Mouse (Mus musculus) layer of hippocampus, adult 2 months (tissue): ENCODE measurements around the gene Zbtb20. TPM values are rescaled to one million over a fixed set of nuclear protein-coding genes. Genes with fewer than 3 reads are reported as not detected.
"Not testable (repeated sequence)": the region's sequence is repeated elsewhere in the genome, so short reads cannot be mapped to it uniquely, and the experiment has no call there.

ENCODE experiments used
- DNase-seq, 2 experiments: peaks; one replicate each; pipeline ENCODE4 v3.0.0; 2022; ENCODE audit warnings: low spot score in 2 of 2
- H3K27ac ChIP-seq: fragments of 200-600 bp; 2 replicates; pipeline ENCODE4 v1.8.1; 2022
- H3K4me3 ChIP-seq: fragments of 200-600 bp; 2 replicates; pipeline ENCODE4 v1.8.1; 2022; ENCODE audit warnings: mild to moderate bottlenecking
- CTCF ChIP-seq: fragments of 200-600 bp; conservative IDR thresholded peaks from 2 replicates; pipeline ENCODE4 v1.8.1; 2022; ENCODE audit warnings: antibody characterized with exemption, mild to moderate bottlenecking, moderate library complexity
- total RNA-seq, 2 experiments: library from RNA; stranded (reverse); gene quantifications; 2 replicates each; pipeline ENCODE4 v1.2.3; 2021

Gene Zbtb20
- total RNA-seq, 2 experiments from 2014 or later, result 335 to 353 TPM

DNA sequence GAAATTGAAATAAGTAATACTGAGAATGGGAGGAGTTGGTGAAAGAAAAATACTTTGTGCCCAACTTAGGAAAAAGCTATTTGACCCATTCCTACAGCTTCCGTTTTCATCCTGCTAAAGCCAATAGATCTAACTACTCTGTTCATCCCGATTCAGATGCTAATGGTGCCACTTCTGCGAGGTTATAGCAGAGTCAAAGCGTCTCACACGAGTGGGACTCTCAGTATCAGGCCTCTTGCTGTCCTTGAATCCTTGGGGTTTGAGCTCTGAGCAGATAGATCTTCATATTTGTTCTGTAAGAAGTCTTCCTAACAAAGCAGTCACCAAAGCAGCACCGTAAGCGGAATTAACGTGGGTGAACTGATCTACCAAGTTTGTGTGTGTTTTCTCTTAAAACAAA, 37.6 kb downstream of the Zbtb20 start:
- TF ChIP-seq CTCF, result no peak
- H3K27ac ChIP-seq, result peak overlapping the region; percentile 89
- H3K4me3 ChIP-seq, result peak overlapping the region; percentile 9; the same call in 1 of the 2 replicates
- DNase-seq, result no peak

DNA sequence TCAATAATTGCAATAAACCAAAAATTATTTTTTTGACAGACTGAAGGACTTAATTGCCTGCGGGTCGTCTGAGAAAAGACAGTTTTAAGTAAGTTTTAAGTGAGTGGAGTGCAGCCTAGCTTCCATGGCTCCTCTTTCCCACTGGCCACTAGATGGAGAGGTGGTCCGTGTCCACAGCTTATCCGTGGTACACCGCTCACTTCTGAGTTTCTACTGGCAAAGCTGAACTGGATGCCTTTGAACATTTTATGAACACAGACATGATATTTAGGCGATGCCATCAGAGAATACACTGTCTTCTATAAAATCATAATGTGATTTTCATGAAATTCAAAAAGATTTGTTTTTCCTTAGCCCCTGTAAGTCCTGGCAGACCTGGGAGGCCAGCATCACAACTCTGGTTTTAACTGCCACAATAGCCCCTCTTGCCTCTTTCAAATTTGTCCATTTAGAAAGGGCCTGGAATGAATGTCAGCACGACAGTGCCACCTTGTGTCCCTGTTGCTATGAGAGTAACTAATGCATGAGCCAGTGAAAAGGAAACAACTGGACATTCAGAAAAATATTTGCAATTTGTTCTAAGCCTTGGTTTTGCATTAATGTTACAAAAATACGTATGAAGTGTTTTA, 38.9 kb downstream of the Zbtb20 start:
- DNase-seq, result peak; percentile 58 to 73
- peak; percentile 78 for TF ChIP-seq CTCF
- Histone ChIP-seq H3K4me3 (peak overlapping the region; percentile 8; the same call in 1 of the 2 replicates), H3K27ac (peak overlapping the region; percentile 89)

DNA sequence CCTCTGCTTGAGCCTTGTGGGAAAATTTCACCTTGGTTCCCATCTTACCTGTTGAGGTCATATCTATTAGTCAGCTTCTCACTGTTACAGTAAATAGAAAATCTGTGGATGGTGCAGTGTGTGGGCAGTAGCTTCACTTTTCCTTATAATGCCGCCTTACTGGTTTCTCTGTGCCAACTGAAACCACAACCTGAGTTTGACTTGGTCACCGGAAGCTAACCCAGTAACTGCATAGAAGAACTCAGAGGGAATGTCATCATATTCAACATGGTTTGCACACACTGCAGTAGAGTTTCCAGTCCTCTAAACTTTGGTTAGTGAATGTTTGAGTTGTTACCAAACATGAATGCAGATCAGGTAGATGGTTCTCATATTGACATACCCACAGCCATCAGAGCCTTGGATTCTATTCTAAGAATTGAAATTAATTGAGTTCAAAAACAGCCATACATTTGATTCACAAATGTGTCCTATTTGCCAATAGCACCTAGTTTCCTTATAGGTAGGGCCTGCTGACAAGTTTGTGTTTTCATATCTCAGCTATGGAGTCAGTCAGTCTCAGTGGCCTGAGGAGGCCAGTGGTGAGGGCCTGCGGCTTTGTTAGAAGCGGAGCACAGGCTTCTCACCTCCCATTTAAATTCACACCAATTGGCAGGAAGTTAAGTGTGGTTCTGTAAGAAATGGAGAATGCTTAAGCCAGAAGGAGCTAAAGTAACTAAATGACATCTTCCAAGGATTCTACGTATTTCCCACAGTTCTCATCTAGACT, 44.5 kb downstream of the Zbtb20 start:
- H3K4me3 ChIP-seq, result no peak overlapping the region
- DNase-seq, result no peak
- no peak for TF ChIP-seq CTCF
- H3K27ac ChIP-seq, result peak overlapping the region; percentile 76

DNA sequence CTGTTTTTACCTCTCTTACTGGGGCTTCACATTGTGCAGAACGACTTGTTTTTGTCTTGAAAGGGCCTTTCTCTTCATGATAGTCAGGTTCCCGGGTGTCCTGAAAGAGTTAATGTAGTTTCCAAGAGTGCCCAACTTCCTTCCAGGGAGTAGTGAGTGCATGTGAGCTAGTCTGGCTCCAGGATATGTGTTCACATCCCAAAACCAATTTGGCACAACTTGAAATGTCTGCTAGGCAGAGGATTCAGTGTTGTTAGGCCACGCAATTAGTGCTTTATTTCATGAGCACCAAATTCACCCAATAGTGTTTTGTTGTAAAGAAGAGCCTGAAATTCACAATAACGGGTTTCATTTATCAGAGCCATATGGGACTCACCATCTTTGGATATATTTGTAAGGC, 45.8 kb downstream of the Zbtb20 start:
- no peak for DNase-seq
- H3K27ac ChIP-seq, result peak overlapping the region; percentile 76
- TF ChIP-seq CTCF, result no peak
- no peak overlapping the region for H3K4me3 ChIP-seq

DNA sequence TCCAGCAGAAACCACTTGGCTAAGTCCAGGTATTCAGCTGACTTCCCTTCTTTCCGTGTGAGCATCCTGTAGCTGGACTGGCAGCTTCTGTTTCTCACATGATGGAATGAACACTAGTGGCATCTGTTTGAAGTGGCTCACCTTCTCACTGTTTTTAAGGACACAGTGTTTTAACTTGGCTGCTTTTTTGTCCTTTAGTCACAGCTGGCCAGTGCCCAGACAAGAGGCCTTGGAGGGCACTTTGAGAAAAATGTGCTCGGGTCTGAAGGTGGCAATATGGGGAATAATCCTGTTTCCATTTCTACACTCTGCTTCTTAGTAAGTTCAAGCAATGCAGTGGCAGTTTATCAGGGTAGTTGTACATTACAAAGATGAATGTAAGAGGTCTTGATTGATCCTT, 62.5 kb downstream of the Zbtb20 start:
- 0 out of 2 replicates have a peak overlapping the region, but pooled peaks have one; percentile 2 for H3K27ac ChIP-seq
- DNase-seq, result no peak
- TF ChIP-seq CTCF, result no peak
- no peak overlapping the region for H3K4me3 ChIP-seq

DNA sequence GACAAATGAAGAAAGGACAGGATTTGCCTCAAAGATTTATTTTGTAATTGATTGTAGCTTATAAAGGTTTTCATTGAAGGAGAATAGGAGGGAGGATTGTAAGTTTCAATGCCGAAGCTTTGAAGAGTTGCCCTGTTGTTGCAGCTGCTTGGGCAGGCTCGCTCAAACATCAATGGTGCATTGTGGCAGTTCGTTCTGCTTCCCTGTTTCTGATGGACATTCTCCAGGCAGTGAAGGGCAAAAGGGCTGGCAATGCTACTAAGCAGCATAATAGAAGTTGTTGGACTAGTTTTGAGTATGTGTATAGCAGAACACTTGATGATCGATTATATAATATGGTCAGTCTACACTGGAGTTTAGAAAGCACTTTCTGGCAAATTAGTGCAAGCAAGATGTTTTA, 71.3 kb downstream of the Zbtb20 start:
- no peak for TF ChIP-seq CTCF
- peak; percentile 21 to 48 for DNase-seq
- Histone ChIP-seq H3K27ac (peak overlapping the region; percentile 78), H3K4me3 (peak overlapping the region; percentile 6; the same call in 1 of the 2 replicates)

DNA sequence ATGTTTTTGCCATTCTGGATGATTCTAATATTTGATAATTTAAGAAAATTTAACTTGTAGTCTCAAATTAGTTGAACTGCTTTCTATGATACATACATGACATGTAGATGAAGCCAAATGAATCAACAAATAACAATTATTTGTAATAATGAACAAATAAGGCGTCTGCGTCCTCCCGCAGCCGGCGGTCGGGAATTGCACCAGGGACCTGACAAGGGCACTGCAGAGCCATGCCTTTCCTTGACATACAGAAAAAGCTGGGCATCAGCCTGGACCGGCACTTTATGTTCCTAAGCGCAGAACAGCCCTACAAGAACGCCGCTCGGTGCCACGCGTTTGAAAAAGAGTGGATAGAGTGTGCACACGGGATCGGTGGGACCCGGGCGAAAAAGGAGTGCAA, 79.7 kb downstream of the Zbtb20 start:
- not testable (repeated sequence) for DNase-seq, H3K4me3 ChIP-seq, H3K27ac ChIP-seq

DNA sequence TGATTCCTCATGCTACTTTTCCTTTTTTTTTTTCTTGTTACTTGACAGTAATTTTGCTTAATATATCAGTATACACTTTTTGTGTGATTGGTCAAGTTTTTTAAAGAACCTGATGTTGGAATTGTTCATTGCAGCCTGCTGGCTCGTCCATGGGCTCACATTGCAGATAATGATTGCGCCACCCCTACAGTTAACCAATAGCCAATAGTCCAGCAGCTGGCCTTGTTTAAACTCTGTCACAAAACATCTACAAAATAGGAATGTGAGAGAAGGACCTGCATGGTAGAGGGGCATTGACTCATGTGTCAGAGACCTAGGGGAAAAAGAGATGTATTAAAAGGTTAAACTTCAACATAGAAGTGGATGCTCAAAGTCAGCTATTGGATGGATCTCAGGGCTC, 97.2 kb downstream of the Zbtb20 start:
- Histone ChIP-seq H3K27ac (no peak overlapping the region), H3K4me3 (no peak overlapping the region)
- DNase-seq, result no peak
- no peak for TF ChIP-seq CTCF

DNA sequence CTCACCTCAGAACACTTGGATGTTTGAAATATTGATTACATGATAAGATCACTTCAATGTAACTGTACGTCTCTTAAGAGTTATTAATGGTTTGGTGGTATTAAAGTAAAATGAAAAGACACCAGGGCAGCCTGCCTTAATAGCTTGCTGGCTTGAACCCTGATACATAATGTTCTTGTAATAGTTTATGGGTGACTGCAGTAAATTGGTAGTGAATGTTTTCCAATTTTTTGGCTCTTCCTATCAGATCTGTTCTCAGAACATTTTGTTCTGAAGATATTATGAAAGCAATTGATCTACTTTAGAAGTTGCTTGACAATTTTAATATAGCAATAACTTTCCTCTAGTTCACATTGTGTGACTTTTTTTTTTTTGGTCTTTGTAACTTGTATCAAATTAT, 123.2 kb downstream of the Zbtb20 start:
- DNase-seq, result no peak
- no peak overlapping the region for H3K4me3 ChIP-seq
- no peak overlapping the region for H3K27ac ChIP-seq
- TF ChIP-seq CTCF, result no peak

DNA sequence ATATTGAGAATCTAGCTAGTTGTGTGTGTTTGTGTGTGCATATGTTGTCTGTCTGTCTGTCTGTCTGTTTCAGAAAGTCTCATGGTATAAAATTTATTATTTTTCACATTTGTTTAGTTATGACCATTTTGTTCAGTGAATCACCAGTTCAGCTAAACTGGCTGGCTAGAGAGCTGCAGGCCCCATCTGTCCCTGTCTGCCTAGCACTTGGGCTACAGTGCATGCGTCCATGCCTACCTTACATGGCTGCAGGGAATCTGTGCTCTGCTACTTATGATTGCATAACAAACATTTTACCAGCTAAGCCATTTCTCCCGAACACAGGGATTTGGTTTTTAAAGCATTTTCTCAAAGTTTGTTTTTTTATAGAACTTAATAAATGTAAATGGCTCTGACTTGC, 150.7 kb downstream of the Zbtb20 start:
- peak overlapping the region; percentile 64 for H3K27ac ChIP-seq
- no peak overlapping the region for H3K4me3 ChIP-seq
- DNase-seq, result no peak
- no peak for TF ChIP-seq CTCF

DNA sequence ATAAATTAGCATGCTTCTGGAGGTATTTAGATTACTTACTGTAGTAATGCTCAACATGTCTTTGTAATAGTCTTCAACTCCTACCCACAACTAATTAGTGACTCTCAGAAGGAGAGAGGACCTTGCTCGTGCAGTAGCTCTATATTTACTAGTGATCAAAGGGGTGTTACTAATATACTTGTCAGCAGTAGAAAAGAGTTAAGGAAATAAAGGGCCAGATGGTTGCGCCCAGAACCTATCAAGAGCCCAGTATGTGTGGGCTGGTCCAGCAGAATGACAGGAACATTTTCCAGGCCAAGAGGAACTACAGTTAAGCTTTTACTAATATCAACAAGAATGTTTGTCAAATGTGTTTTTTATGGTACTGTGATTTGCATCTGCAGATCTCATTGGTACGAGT, 153.6 kb downstream of the Zbtb20 start:
- DNase-seq, result peak; percentile 17 to 25

DNA sequence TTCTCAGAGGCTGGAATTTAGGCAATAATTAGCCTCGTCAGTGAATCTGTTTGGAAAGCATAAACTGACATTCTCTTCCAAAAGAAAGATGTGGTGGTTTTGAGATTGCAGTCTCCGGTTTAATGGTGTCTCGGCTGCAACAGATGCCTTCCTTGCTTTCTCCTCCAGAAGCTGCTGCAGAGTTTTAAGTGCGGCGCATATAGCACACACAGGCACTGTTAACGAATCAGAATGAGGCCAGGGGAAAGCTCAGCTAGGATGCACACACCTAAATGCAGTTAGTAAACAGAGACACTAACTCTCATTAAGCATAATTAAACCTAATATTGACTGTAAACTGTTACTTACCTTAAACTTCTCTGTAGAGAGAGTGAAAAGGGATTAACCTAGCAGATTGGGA, 160.0 kb downstream of the Zbtb20 start:
- Histone ChIP-seq H3K4me3 (no peak overlapping the region), H3K27ac (peak overlapping the region; percentile 41)
- TF ChIP-seq CTCF, result 0 out of 2 replicates have a peak, but pooled peaks have one; percentile 13
- no peak for DNase-seq

More for the DNA sequence above, 153.6 kb downstream of the Zbtb20 start:
- H3K27ac ChIP-seq, result peak overlapping the region; percentile 63
- no peak overlapping the region for H3K4me3 ChIP-seq
- TF ChIP-seq CTCF, result no peak

DNA sequence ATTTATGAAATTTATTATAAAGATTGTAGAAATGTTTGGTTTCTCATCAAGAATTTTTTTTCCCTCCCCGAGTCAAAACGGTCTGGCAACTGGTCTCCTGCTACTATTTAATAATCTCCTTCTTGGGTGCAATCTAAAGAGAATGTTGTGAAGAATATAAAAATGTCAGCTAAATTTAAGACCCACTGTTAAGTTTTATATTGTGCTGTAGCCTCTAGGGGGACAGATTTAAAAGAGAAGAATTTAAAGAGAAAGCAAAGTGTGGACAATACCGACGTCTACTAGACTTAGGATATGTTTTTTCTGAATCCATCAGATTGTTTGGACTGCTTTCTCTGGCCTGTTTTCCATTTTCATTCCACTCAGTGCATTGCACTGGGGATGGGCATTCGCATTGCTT, 160.8 kb downstream of the Zbtb20 start:
- peak; percentile 47 for TF ChIP-seq CTCF
- Histone ChIP-seq H3K4me3 (no peak overlapping the region), H3K27ac (peak overlapping the region; percentile 41)
- no peak for DNase-seq

DNA sequence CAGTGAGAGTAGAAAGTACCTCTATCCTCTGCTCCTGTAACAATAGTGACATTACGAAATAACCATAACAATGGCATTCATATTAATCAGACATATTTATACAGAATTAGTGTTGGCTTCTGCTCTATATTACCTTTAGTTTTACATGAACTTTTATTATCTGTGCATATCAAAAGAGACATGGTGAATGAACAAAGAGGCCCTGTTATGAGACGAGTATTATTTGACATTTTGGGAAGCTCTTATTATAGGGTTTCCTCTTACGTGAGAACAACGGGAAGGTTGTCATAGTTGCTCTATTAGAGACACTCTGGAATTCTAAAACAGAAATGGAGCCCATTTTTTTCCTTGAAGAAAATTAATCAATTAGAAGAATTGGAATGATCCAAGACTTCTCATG, 161.6 kb downstream of the Zbtb20 start:
- no peak for DNase-seq
- no peak overlapping the region for H3K4me3 ChIP-seq
- H3K27ac ChIP-seq, result peak overlapping the region; percentile 41
- TF ChIP-seq CTCF, result no peak
